Comparison of ENCODE assay signal across 8 mouse cellular contexts in the genomic region with DNA sequence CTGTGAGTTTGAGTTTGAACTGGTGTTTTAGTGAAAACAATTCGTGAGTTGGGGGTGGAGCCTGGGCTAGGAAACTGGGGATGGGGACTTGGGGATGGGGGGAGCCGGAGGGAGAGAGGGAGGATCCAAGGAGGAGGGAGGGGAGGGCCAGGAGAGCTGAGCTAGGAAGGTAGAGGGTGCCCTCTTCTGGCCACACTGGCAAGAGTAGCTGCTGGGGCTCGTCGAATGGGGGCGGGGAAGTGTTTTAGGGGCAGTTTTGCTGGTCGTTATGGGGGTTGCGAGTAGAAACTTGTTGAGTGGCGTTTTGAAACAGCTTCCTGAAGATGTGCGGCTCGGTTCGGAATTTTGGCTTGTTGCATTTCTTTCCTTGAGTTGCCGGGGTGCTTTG. TPM values are rescaled to one million over a fixed set of nuclear protein-coding genes. Genes with fewer than 3 reads are reported as not detected.
DNase-seq lines count a peak whose midpoint lies in the region; ATAC-seq and TF ChIP-seq lines count a peak whose summit lies in the region.

No protein-coding gene starts in this region.

- no peaks in the 10 kb centered on the region for H3K9me3 ChIP-seq in embryonic facial prominence, embryonic 13.5 days
- no peaks in the 10 kb centered on the region for H3K9me3 ChIP-seq in limb, embryonic 14.5 days (ENCODE audit: control insufficient read depth, low read length)
- no peaks in the 10 kb centered on the region for H3K9me3 ChIP-seq in midbrain, embryonic 16.5 days (replicated peaks; ENCODE audit: control insufficient read depth, low read length, poor library complexity, severe bottlenecking)

- H3K4me1 ChIP-seq in embryonic facial prominence, embryonic 13.5 days, result peaks cover 37% of the 10 kb centered on the region
- peaks cover 16% of the 10 kb centered on the region for H3K4me1 ChIP-seq in limb, embryonic 14.5 days (ENCODE audit: control insufficient read depth, insufficient read depth, low read length)
- H3K4me1 ChIP-seq in midbrain, embryonic 16.5 days (ENCODE audit: control insufficient read depth, insufficient read depth, low read length), result peaks cover 15% of the 10 kb centered on the region

- DNase-seq in thymus, postnatal 4 days, result peak; percentile 23
- DNase-seq in thymus, postnatal 25 days, result no peak
- DNase-seq in heart, adult 9 months (ENCODE audit: low spot score in 2 of 2), result peak; percentile 33 to 45
- peak; percentile 72 for DNase-seq in kidney, adult 9 months
- peak; percentile 90 for DNase-seq in limb, embryonic 14.5 days (ENCODE audit: low spot score)
- peak; percentile 59 for DNase-seq in urinary bladder, postnatal 25 days (ENCODE audit: low spot score)

- H3K27me3 ChIP-seq in embryonic facial prominence, embryonic 13.5 days, result peaks cover 31% of the 10 kb centered on the region
- H3K27me3 ChIP-seq in limb, embryonic 14.5 days (ENCODE audit: control insufficient read depth, insufficient read depth, low read length), result peaks cover 16% of the 10 kb centered on the region
- 0 out of 2 replicates have a peak, but pooled peaks cover 4% of the 10 kb centered on the region for H3K27me3 ChIP-seq in midbrain, embryonic 16.5 days (ENCODE audit: control insufficient read depth, insufficient read depth, low read depth, low read length)

- H3K4me3 ChIP-seq in embryonic facial prominence, embryonic 13.5 days, result peak overlapping the region; percentile 69
- peak overlapping the region; percentile 56 for H3K4me3 ChIP-seq in limb, embryonic 14.5 days (replicated peaks; ENCODE audit: low read length)
- H3K4me3 ChIP-seq in midbrain, embryonic 16.5 days (ENCODE audit: low read depth, low read length), result peak overlapping the region; percentile 68

- peak overlapping the region; percentile 77 for H3K9ac ChIP-seq in embryonic facial prominence, embryonic 13.5 days
- peak overlapping the region; percentile 22; the same call in 1 of the 2 replicates for H3K9ac ChIP-seq in limb, embryonic 14.5 days (ENCODE audit: low read depth, low read length, severe bottlenecking)
- peak overlapping the region; percentile 71 for H3K9ac ChIP-seq in midbrain, embryonic 16.5 days (ENCODE audit: low read depth, low read length)

- peak; percentile 85; the same call in 1 of the 2 replicates for ATAC-seq in embryonic facial prominence, embryonic 13.5 days (ENCODE audit: insufficient number of reproducible peaks, insufficient read depth, low FRiP score, low TSS enrichment, low read depth)
- peak; percentile 78 for ATAC-seq in limb, embryonic 14.5 days (ENCODE audit: low FRiP score, low read depth)
- ATAC-seq in midbrain, embryonic 16.5 days, result peak; percentile 57; the same call in 1 of the 2 replicates

- H3K36me3 ChIP-seq in embryonic facial prominence, embryonic 13.5 days, result no peaks in the 10 kb centered on the region
- H3K36me3 ChIP-seq in limb, embryonic 14.5 days (ENCODE audit: control insufficient read depth, insufficient read depth, low read length), result no peaks in the 10 kb centered on the region
- H3K36me3 ChIP-seq in midbrain, embryonic 16.5 days (ENCODE audit: control insufficient read depth, insufficient read depth, low read length), result no peaks in the 10 kb centered on the region

- WGBS in embryonic facial prominence, embryonic 13.5 days, result under 1% methylated on average over 12 of the region's 12 CpGs
- WGBS in limb, embryonic 14.5 days, result 0% methylated on average over 12 of the region's 12 CpGs
- under 1% methylated on average over 12 of the region's 12 CpGs for WGBS in midbrain, embryonic 16.5 days

- TF ChIP-seq POLR2A in limb, embryonic 14.5 days (IDR thresholded peaks at IDR 0.05; ENCODE audit: borderline replicate concordance, extremely low read depth, insufficient read depth, insufficient read length), result no peak

- H3K27ac ChIP-seq in embryonic facial prominence, embryonic 13.5 days, result no peak overlapping the region
- H3K27ac ChIP-seq in limb, embryonic 14.5 days (replicated peaks; ENCODE audit: low read depth, low read length), result no peak overlapping the region
- no peak overlapping the region for H3K27ac ChIP-seq in midbrain, embryonic 16.5 days (ENCODE audit: low read length)

- peak overlapping the region; percentile 93 for H3K4me2 ChIP-seq in embryonic facial prominence, embryonic 13.5 days
- H3K4me2 ChIP-seq in limb, embryonic 14.5 days (replicated peaks; ENCODE audit: low read depth, low read length, severe bottlenecking), result peak overlapping the region; percentile 92
- H3K4me2 ChIP-seq in midbrain, embryonic 16.5 days (ENCODE audit: low read length), result peak overlapping the region; percentile 75

RNA-seq across cellular contexts. Expression of a gene that starts 20.3 kb away (rescaled TPM):
- 4.7 and 5.1 TPM in 2 replicates for polyA plus RNA-seq in embryonic facial prominence, embryonic 13.5 days (2015; fragmentation: Nextera tagmentation; extraction: Ambion mirVana)
- polyA plus RNA-seq in limb, embryonic 14.5 days (2012; rRNA removed), result 1.1 and 1.3 TPM in 2 replicates
- 2.5 and 2.7 TPM in 2 replicates for polyA plus RNA-seq in limb, embryonic 14.5 days (2014; fragmentation: Nextera tagmentation; extraction: Ambion mirVana)
- 7.3 and 9.3 TPM in 2 replicates for polyA plus RNA-seq in midbrain, embryonic 16.5 days (2015; fragmentation: Nextera tagmentation; extraction: Ambion mirVana)

Comparison
In these comparisons a context has a peak if more than half of its experiments do, and no peak if none do; other contexts are left out.
1. H3K9ac ChIP-seq: peak in every context shown above with its lines; median percentile 77 in embryonic facial prominence, embryonic 13.5 days; 71 in midbrain, embryonic 16.5 days; 22 in limb, embryonic 14.5 days.